Mouse (Mus musculus) bone marrow macrophage, adult 2 months (primary cell): ENCODE results near the gene Gm6169. TPM values are rescaled to one million over a fixed set of nuclear protein-coding genes. Genes with fewer than 3 reads are reported as not detected.
"Not testable (repeated sequence)": the region's sequence is repeated elsewhere in the genome, so short reads cannot be mapped to it uniquely, and the experiment has no call there.

ENCODE experiments used
- H3K27ac ChIP-seq: 2 replicates; pipeline ENCODE4 v1.5.1; 2012; ENCODE audit warnings: low read depth, low read length; ENCODE audit not compliant: insufficient read depth
- H3K4me1 ChIP-seq: 2 replicates; pipeline ENCODE4 v1.6.1; 2012; ENCODE audit warnings: low read length; ENCODE audit not compliant: control insufficient read depth, insufficient read depth
- H3K4me3 ChIP-seq: 2 replicates; pipeline ENCODE4 v1.5.1; 2012; ENCODE audit warnings: mild to moderate bottlenecking, low read length, moderate library complexity; ENCODE audit not compliant: insufficient read depth
- CTCF ChIP-seq: IDR thresholded peaks from 2 replicates; pipeline ENCODE4 v1.5.1; 2012; ENCODE audit warnings: low read depth, mild to moderate bottlenecking, low read length, moderate library complexity
- POLR2A ChIP-seq: IDR thresholded peaks from 2 replicates; pipeline ENCODE4 v1.6.1; 2012; ENCODE audit warnings: mild to moderate bottlenecking, low read depth, low read length, borderline replicate concordance
- polyA plus RNA-seq: library from polyadenylated mRNA; stranded (reverse); fragments of >200 nt; gene quantifications from 2 replicates; pipeline ENCODE4 v1.2.4, GENCODE M21; 2012; ENCODE audit not compliant: missing spikeins, insufficient read depth, insufficient read length

Gene Gm6169
- polyA plus RNA-seq, 1 experiment, result 53.6 TPM

DNA sequence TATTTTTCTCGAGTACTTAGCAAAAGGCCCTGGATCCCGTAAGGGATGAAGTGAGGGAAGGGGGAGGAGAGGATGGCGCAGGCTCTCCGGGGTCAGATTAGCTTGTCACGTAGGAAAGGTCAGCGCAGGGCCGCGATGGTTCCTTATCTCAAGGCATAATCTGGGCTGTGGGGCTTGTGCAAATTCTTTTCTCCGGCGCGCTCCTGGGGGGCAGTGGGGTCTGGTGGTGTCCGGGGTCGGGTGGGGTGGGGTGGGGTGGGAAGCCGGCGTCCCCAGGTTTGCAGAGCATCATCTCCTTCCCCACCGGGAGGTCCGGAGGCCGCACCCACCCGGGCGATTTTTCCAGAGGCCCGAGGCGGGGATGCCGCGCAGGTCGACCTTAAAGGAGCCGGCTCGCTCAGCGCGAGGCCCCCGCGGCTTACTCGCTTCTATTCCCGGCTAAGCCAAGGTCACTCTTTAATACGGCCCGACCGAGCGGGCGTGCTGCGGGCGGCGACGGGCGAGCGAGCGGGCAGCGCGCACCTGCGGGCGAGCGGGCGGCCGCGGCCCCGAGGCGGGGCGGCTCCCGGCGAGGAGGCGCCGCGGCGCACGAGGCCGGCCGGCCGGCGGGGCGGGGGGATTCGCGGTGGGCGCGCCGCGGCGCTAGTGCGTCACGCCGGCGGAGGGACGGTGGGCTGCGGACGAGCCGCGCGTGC lies 28.0 kb downstream of the Gm6169 start:
- no peak overlapping the region for H3K27ac ChIP-seq
- H3K4me1 ChIP-seq, result no peaks in the 10 kb centered on the region
- H3K4me3 ChIP-seq, result peak overlapping the region; percentile 57
- no peak for TF ChIP-seq CTCF
- no peak for TF ChIP-seq POLR2A

DNA sequence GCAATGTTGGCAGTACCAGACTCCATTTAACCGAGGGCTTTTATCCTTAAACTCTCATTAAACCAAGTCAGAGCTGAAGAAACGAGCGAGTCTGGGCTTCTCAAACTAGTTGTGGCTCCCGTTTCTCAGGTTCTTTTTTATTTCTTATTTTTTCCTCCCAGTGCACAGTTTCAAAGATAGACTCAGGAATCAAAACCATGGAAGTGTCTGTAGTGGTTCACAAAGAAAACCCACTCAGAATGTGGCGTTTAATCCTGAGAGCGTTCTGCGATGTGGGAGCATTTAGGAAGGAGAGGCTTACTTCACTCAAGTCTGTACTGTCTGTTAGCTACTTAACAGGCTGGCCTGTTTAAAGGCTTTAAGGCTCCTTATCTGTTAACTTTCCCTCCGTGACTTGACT lies 30.9 kb downstream of the Gm6169 start:
- no peak for TF ChIP-seq POLR2A
- no peak for TF ChIP-seq CTCF
- Histone ChIP-seq H3K4me1 (no peaks in the 10 kb centered on the region), H3K27ac (no peak overlapping the region), H3K4me3 (no peak overlapping the region)

DNA sequence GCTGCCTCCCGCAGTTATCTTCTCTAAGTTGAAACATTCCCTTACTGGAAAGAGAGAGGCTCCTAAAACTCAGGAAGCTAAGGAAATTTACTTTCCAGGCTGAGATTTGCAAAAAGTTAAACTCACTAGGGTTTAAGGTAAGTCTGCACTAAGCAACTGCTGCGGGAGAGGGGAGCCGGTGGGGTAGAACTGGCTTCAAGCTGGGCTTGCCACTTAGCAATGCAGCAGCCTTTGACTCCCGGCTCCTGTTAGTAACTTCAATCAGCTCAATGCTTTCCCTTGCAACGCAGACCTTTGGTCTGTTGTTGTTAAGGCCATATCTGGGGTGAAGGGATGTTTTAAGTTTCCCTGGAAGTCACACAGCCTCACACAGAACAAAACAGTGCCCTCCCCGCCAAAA lies 31.3 kb downstream of the Gm6169 start:
- TF ChIP-seq CTCF (no peak), POLR2A (no peak)
- Histone ChIP-seq H3K4me3 (no peak overlapping the region), H3K27ac (no peak overlapping the region), H3K4me1 (no peaks in the 10 kb centered on the region)

DNA sequence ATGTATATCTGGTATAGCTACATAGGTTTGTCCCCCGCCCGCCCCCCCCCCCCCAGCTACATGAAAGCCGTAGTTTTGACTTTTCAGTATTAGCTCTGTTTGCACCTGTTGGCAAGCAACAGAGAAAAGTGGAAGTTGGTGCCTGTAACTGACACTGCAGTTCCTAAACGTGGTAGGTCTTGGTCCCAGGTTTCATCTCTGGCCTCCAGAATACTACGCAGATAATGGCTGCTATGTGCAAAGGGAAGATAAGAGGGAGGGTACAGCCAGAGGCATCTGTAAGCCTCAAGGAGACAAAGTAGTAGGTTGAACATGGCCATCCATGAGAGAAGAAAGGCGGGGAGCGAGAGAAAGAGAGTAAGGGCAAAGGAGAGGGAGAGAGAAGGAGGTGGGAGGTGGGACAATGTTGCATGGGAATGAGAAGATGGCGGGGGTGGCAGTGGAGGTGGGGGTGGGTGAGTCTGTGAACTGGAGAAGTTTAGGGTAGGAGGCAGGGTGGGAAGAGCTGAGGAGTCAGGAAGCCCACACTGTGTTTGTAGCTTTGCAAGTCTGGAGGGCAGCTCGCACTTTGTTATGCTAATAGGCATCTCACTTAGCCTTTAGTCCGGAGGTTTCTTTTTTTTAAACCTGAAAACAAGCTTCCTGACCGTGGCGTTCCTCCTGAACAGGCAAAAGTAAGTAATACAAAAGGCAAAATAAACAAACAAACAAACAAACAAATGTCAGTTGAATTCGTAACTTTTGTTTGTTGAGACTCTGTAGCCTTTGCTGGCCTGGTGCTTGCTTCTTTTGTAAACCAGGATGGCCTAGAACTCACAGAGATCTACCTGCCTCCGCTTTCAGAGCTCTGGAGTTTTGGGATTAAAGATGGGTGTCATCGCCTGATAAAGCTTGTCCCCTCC lies 32.1 kb downstream of the Gm6169 start, which contains the start of gene Fam169a:
Fam169a (plus strand) TSS at position 638 of the 902 bp plus-strand sequence.
- no peaks in the 10 kb centered on the region for H3K4me1 ChIP-seq
- H3K4me3 ChIP-seq, result no peak within 1 kb of the TSS
- TF ChIP-seq CTCF, result no peak
- TF ChIP-seq POLR2A, result no peak
- no peak within 1 kb of the TSS for H3K27ac ChIP-seq

DNA sequence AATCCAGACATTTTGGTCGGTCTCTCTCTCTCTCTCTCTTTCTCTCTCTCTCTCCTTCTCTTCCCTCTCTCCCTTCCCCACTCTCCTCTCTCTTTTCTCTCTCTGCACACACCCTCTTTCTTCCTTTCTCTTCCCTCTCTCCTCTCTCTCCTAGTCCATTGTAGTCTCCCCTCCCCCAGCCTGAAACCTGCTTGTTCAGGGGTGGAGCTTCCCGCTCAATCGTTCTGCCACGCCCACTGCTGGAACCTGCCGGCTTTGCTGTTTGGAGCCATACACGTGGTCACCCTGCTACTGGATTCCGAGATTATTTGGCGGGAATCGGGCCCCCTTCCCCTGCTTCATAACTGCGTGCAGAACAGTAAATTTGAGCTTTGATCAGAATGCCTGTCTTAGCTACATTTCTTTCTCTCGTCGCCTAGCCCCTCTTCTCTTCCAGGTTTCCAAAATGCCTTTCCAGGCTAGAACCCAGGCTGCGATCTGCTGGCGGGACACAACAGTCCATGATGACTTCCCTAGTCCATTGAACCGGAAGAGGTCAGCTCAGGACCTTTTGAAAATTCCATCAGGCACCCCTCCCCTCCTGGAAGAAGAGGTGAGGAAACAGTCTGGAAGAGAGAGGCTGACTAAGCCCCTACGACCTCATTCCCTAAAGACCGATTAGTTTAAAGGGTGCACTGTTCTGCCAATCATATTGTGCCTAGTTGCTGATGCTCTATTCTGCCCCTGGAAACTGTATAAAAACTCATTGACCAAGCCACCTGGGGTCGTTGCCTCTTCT lies 34.0 kb downstream of the Gm6169 start:
- H3K27ac ChIP-seq, H3K4me3 ChIP-seq, H3K4me1 ChIP-seq: not testable (repeated sequence)

DNA sequence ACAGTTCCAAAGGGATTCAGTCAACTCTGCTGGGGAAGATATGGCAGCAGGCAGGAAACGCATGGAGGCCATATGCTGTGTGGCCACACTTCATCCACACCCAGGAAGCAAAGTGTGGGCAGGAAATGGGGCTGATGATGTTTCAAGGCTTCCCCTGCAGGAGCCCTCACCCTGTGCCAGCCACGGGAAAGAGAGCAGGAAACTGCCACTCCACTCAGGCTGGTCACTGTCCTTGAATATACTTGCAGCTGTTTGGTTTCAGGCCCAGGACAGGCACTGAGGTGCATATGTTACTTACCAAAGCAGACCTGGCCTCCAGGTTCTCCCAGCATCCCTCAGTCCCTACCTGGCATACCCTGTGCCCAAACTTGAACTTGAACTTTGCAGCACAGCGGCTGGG lies 34.6 kb downstream of the Gm6169 start:
- TF ChIP-seq CTCF, result no peak
- no peak for TF ChIP-seq POLR2A
- H3K4me3 ChIP-seq, result no peak overlapping the region
- H3K27ac ChIP-seq, result no peak overlapping the region
- no peaks in the 10 kb centered on the region for H3K4me1 ChIP-seq

DNA sequence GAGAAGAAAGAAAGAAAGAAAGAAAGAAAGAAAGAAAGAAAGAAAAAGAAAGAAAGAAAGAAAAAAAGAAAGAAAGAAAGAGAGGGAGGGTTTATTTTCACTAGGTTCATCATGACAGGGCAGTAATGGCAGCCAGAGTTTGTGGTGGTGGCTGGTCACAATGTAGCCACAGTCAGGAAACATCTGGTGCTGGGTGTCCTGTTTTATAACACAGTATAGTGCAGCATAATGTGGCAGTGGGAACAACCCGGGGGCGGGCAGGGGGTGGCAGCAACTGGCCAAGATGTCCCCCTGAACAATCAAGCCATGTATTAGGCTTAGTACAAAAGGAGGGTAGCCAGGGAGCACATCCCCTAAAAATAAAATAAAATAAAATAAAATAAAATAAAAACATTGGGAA lies 35.6 kb downstream of the Gm6169 start:
- no peaks in the 10 kb centered on the region for H3K4me1 ChIP-seq
- no peak for TF ChIP-seq CTCF
- TF ChIP-seq POLR2A, result no peak
- H3K27ac ChIP-seq, result no peak overlapping the region
- no peak overlapping the region for H3K4me3 ChIP-seq

DNA sequence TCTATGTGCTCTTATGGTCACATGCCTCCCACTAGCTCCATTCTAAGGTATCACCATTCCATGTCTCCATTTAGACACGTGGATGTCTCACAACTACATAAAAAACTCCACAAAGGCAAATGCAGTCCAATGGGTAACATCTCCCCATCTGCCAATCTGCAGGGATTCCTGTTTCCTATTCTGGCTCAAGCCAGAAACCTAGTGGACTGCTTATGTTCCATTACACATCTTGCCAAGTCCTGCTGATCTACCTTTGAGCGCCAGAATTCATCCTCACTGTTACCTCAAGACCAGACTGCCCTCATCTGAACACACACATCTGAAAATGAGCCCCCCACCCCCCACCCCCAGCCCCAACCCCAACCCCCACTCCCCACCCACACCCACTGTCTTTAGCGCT lies 36.9 kb downstream of the Gm6169 start:
- H3K27ac ChIP-seq, result no peak overlapping the region
- no peak overlapping the region for H3K4me3 ChIP-seq
- H3K4me1 ChIP-seq, result no peaks in the 10 kb centered on the region
- TF ChIP-seq POLR2A (no peak), CTCF (no peak)

DNA sequence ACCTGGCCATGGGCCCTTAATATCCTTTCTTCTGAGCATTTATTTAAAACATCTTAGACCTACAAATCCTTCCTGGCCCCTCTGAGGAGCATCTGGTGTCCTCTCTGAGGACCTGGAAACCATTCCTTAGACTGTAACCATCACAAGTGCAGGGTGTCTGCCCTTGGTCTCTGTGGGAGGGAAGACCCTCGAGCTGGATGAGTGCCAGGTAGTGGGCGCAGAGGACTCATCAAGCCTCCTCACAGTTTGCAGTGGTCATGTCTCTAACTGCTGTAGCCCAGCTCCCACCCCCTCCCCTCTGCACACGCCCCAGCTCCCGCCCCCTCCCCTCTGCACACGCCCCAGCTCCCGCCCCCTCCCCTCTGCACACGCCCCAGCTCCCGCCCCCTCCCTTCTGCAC lies 38.7 kb downstream of the Gm6169 start:
- H3K4me3 ChIP-seq, result no peak overlapping the region
- no peak overlapping the region for H3K27ac ChIP-seq
- TF ChIP-seq CTCF (no peak), POLR2A (no peak)
- no peaks in the 10 kb centered on the region for H3K4me1 ChIP-seq
